Mouse (Mus musculus): ENCODE results near the gene Capn9.
A peak's percentile ranks its signal among the peaks of the same experiment; 100 is the strongest.

GRCm38 (mm10) chr8:124663112-124663873 is 87.4 kb downstream of the Capn9 start, which contains the start of gene 2310022B05Rik:
- TF ChIP-seq CTCF (IDR thresholded peaks at IDR 0.05; ENCODE audit: extremely low read depth, insufficient read depth, low read length) = no peak
- peak; percentile 44; the same call in 1 of the 2 replicates for TF ChIP-seq POLR2A (IDR thresholded peaks at IDR 0.05; ENCODE audit: extremely low read depth, insufficient read depth, low read length)
